Mouse (Mus musculus): ENCODE data around the gene Foxj3. TPM values are rescaled to one million over a fixed set of nuclear protein-coding genes. Genes with fewer than 3 reads are reported as not detected.
A peak's percentile ranks its signal among the peaks of the same experiment; 100 is the strongest.

The Foxj3 gene
- polyA plus RNA-seq, 1 experiment from 2014 or later, result 31.8 TPM

DNA sequence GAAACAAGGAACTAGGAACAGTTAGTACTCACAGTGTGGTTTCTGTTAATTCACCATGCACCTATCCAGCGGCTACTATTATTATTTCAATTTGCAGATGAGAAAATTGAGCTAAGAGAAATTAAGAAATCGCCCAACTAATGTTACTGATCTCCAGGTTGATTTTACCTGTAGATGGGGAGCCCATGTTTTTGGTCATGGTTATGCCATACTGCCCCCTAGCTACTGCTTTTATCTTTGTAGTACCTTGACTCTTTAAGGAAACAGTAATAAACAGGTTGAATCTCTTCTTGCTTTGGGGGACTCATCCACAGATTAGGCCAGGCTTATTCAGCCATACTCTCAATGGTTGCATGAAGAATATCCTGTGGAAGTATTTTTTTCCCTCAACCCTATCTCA lies 5.0 kb upstream of the Foxj3 start:
- Histone ChIP-seq H3K4me2 (no peak overlapping the region), H3K9me3 (no peaks in the 10 kb centered on the region), H3K4me3 (no peak overlapping the region), H3K9ac (no peak overlapping the region), H3K27me3 (no peaks in the 10 kb centered on the region), H3K27ac (replicated peaks) (no peak overlapping the region), H3K4me1 (replicated peaks) (no peaks in the 10 kb centered on the region), H3K36me3 (no peaks in the 10 kb centered on the region)
- WGBS, result 61% methylated on average over 2 of the region's 2 CpGs
- no peak for ATAC-seq (ENCODE audit: low FRiP score, low read depth)

GRCm38 (mm10) chr4:119535103-119535502 lies 1.7 kb upstream of the Foxj3 start:
- peaks cover 12% of the 10 kb centered on the region for H3K4me1 ChIP-seq (replicated peaks)
- no peak for ATAC-seq (ENCODE audit: low FRiP score, low read depth)
- WGBS, result 52% methylated on average over 4 of the region's 4 CpGs
- no peak overlapping the region for H3K27ac ChIP-seq (replicated peaks)
- H3K9ac ChIP-seq, result no peak overlapping the region
- H3K4me2 ChIP-seq, result no peak overlapping the region
- H3K36me3 ChIP-seq, result no peaks in the 10 kb centered on the region
- no peaks in the 10 kb centered on the region for H3K9me3 ChIP-seq
- no peaks in the 10 kb centered on the region for H3K27me3 ChIP-seq
- no peak overlapping the region for H3K4me3 ChIP-seq

GRCm38 (mm10) chr4:119537436-119537835 lies 632 bp downstream of the Foxj3 start:
- 82% methylated on average over 4 of the region's 4 CpGs for WGBS

DNA sequence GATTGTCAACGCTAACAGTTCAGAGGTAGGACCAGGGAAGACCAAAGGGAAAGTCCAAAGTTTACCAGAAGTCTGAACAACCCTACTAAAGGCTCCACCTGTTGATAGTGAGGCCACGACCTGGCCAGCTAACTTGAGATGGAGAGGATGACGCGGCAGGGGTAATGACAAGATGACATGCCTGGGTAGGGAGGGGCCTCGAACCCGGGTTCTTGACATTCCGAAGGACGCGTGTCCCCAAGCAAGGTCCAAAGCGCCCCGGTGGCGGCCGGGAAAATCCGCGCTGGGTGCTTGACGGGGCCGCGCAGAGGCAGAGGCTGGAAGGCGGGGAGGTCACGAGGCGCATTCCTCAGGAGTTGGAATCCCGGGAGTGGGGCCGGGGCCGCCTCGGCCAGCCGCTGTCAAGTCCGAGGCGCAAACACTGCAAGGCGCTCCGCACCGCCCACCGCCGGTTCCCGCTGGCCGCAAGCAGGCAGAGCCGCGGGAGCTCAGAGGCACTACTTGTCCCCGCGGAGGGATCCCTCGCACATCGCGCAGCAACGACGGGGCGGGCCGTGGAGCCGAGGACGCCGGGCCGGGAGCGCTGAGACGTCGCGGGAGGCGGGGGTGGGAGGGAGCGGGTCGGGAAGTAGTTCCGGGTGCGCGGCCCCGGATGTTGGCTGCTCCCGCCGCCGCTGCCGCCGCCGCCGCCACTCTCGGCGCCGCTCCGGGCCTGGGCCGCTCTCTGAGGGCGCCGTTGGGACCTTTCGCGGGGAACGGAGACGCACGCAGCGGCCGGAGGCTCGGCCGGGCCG lies 2.4 kb downstream of the Foxj3 start, which contains the start of gene Frg2f1:
Gene Frg2f1 (minus strand): TSS at position 499 of the 794 bp plus-strand sequence.
- WGBS, result under 1% methylated on average over 62 of the region's 85 CpGs
- H3K27me3 ChIP-seq, result no peaks in the 10 kb centered on the region
- peak within 1 kb of the TSS; percentile 98 for H3K4me3 ChIP-seq
- peak; percentile 94 for ATAC-seq (ENCODE audit: low FRiP score, low read depth)
- H3K9ac ChIP-seq, result peak within 1 kb of the TSS; percentile 93
- H3K4me1 ChIP-seq (replicated peaks), result peaks cover 28% of the 10 kb centered on the region
- no peaks in the 10 kb centered on the region for H3K9me3 ChIP-seq
- peak within 1 kb of the TSS; percentile 98 for H3K27ac ChIP-seq (replicated peaks)
- H3K4me2 ChIP-seq, result peak within 1 kb of the TSS; percentile 83
- H3K36me3 ChIP-seq, result no peaks in the 10 kb centered on the region

More at GRCm38 (mm10) chr4:119537436-119537835, 632 bp downstream of the Foxj3 start:
- Histone ChIP-seq H3K4me2 (no peak overlapping the region), H3K9ac (no peak overlapping the region), H3K9me3 (no peaks in the 10 kb centered on the region), H3K36me3 (no peaks in the 10 kb centered on the region), H3K27me3 (no peaks in the 10 kb centered on the region), H3K4me1 (replicated peaks) (peaks cover 28% of the 10 kb centered on the region), H3K4me3 (no peak overlapping the region), H3K27ac (replicated peaks) (no peak overlapping the region)
- ATAC-seq (ENCODE audit: low FRiP score, low read depth), result no peak

DNA sequence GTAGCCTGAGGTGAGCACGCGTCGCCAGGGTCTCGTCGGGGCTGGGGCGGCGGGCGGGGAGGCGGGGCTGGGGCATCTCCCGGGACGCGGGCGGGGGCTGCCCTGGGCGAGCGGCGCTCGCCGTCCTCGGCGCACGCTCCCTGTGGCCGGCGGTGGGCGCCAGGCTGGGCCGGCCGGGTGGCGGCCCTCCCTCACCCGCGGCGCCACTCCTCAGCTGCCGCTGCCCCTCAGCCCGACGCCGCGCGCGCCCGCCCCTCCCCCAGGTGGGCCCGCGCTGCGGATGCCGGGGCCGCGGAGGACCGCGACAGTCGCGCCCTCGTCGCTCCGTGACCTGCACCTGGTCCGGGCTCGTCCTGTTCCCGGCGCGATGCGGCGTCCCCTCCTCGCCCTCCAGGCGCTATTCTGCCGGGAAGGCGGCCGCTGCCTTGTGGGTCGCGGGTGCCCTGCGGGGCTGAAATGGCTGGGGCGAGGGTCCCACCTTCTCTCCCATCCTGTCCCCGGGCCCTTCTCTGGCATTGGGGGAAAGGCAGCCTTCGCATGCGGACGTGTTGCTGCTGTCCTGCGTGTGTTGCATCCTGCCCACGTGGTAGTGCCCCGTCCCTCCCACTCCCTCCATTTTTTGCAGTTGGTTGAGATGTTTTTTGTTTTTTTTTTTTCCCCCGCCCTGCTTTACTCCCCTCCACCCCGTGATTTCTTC lies 3.2 kb downstream of the Foxj3 start:
- peaks cover 28% of the 10 kb centered on the region for H3K4me1 ChIP-seq (replicated peaks)
- H3K27me3 ChIP-seq, result no peaks in the 10 kb centered on the region
- peak overlapping the region; percentile 83 for H3K4me2 ChIP-seq
- 0% methylated on average over 56 of the region's 76 CpGs for WGBS
- H3K9ac ChIP-seq, result peak overlapping the region; percentile 93
- ATAC-seq (ENCODE audit: low FRiP score, low read depth), result peak; percentile 84
- peak overlapping the region; percentile 98 for H3K4me3 ChIP-seq
- no peaks in the 10 kb centered on the region for H3K36me3 ChIP-seq
- no peaks in the 10 kb centered on the region for H3K9me3 ChIP-seq
- H3K27ac ChIP-seq (replicated peaks), result peak overlapping the region; percentile 98

DNA sequence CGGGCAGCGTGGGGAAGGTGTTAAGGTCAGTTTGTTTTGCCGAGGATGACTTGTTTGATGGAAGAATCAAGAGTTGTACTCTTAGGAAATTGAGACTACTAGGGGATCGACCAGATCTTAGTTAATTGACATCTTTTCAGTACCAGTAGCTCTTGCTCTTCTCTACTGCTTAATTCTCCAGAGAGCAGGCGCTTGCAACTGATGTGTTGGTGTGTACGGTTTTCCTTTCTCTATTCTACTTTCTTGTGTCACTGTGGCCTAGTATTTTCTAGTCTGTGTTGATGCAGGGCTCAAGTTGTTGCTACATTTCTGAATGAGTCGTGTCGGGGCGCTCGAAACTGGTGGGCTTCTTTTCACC lies 3.7 kb downstream of the Foxj3 start:
- Histone ChIP-seq H3K4me2 (peak overlapping the region; percentile 83), H3K36me3 (no peaks in the 10 kb centered on the region), H3K4me3 (peak overlapping the region; percentile 98), H3K27ac (replicated peaks) (peak overlapping the region; percentile 98), H3K9me3 (no peaks in the 10 kb centered on the region), H3K9ac (peak overlapping the region; percentile 93), H3K4me1 (replicated peaks) (peaks cover 28% of the 10 kb centered on the region), H3K27me3 (no peaks in the 10 kb centered on the region)
- WGBS, result 5% methylated on average over 10 of the region's 10 CpGs
- no peak for ATAC-seq (ENCODE audit: low FRiP score, low read depth)

GRCm38 (mm10) chr4:119550864-119551263 lies 14.1 kb downstream of the Foxj3 start:
- Histone ChIP-seq H3K9me3 (no peaks in the 10 kb centered on the region), H3K9ac (no peak overlapping the region), H3K36me3 (no peaks in the 10 kb centered on the region), H3K4me3 (no peak overlapping the region), H3K27me3 (no peaks in the 10 kb centered on the region), H3K27ac (replicated peaks) (no peak overlapping the region), H3K4me2 (no peak overlapping the region), H3K4me1 (replicated peaks) (peaks cover 8% of the 10 kb centered on the region; the same call in 1 of the 2 replicates)
- 90% methylated on average over 1 of the region's 1 CpGs for WGBS
- no peak for ATAC-seq (ENCODE audit: low FRiP score, low read depth)

GRCm38 (mm10) chr4:119555466-119555865 lies 18.7 kb downstream of the Foxj3 start:
- H3K4me3 ChIP-seq, result no peak overlapping the region
- H3K9me3 ChIP-seq, result no peaks in the 10 kb centered on the region
- H3K9ac ChIP-seq, result no peak overlapping the region
- no peaks in the 10 kb centered on the region for H3K36me3 ChIP-seq
- no peaks in the 10 kb centered on the region for H3K27me3 ChIP-seq
- no peak overlapping the region for H3K4me2 ChIP-seq
- no peak overlapping the region for H3K27ac ChIP-seq (replicated peaks)
- 80% methylated on average over 2 of the region's 2 CpGs for WGBS
- no peak for ATAC-seq (ENCODE audit: low FRiP score, low read depth)
- peaks cover 8% of the 10 kb centered on the region; the same call in 1 of the 2 replicates for H3K4me1 ChIP-seq (replicated peaks)

DNA sequence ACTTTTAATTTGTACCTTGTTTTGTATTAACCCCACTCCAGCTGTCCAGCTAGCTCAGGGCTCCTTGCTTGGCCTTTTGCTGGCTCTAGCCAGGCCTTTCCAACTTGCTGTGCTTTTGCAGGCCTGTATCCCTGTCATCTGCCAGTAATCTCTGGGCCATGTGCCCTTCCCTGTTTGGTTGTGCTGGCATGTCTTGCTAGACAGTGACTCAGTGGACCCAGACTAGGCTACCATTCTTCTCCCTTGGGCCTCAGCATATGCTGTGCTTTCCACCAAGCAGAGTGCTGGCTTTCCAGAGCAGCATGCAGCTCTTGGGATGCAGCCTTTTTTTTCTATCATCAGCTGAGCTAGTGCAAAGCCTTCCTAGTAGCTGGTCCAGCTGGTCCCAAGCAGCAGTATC lies 26.3 kb downstream of the Foxj3 start:
- no peak overlapping the region for H3K9ac ChIP-seq
- H3K27ac ChIP-seq (replicated peaks), result no peak overlapping the region
- no peak for ATAC-seq (ENCODE audit: low FRiP score, low read depth)
- H3K4me3 ChIP-seq, result no peak overlapping the region
- H3K4me2 ChIP-seq, result no peak overlapping the region
- no peaks in the 10 kb centered on the region for H3K27me3 ChIP-seq
- no peaks in the 10 kb centered on the region for H3K9me3 ChIP-seq
- H3K36me3 ChIP-seq, result no peaks in the 10 kb centered on the region
- no peaks in the 10 kb centered on the region for H3K4me1 ChIP-seq (replicated peaks)

DNA sequence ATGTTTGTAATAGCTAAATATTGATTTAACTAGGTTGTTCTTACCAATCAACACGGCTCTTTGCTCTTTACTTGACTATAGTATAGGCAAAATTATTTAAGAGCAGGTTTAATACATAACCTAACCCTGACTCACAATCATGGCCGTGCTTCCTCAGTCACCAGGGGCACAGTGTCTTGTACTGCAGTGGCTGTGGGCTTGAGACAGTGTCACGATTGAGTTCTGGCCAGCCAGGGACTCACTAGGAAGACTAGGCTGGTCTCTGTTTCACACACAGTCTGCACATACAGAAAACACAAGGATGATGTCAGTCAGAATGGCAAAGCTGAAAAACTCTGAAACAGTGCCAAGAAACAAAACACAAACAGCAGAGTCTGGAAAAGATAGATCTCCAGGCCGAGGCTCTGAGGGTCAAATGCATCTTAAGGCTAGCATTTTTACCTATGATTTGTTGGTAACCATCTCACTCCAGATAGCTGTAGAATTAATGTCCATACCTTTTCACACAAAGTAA lies 29.6 kb downstream of the Foxj3 start:
- H3K27me3 ChIP-seq, result no peaks in the 10 kb centered on the region
- no peak overlapping the region for H3K4me2 ChIP-seq
- WGBS, result 79% methylated on average over 4 of the region's 4 CpGs
- no peaks in the 10 kb centered on the region for H3K4me1 ChIP-seq (replicated peaks)
- ATAC-seq (ENCODE audit: low FRiP score, low read depth), result no peak; the same call in 1 of the 2 replicates
- H3K36me3 ChIP-seq, result no peaks in the 10 kb centered on the region
- no peak overlapping the region for H3K27ac ChIP-seq (replicated peaks)
- no peak overlapping the region for H3K9ac ChIP-seq
- H3K4me3 ChIP-seq, result no peak overlapping the region
- H3K9me3 ChIP-seq, result no peaks in the 10 kb centered on the region

DNA sequence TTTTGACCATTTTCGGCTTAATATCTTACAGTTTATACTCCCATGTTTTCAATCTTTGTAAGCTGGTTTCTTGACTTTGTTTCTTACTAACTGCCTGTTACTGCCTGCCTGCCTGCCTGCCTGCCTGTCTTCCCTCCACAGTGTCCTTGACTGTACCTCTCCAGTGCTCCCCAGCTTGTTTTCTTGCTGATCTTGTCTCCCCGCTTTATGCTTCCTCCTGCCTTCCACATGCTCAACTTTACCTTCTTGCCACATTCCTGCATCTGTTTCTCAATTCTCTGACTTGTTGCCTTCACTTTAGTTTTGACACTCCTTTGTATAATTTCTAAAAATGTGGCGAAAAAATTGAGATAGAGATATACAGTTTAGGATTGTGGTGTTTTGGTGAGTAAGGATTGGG lies 35.9 kb downstream of the Foxj3 start:
- Histone ChIP-seq H3K9me3 (no peaks in the 10 kb centered on the region), H3K27me3 (no peaks in the 10 kb centered on the region), H3K4me1 (replicated peaks) (no peaks in the 10 kb centered on the region), H3K36me3 (no peaks in the 10 kb centered on the region), H3K4me3 (no peak overlapping the region), H3K27ac (replicated peaks) (no peak overlapping the region), H3K4me2 (no peak overlapping the region), H3K9ac (no peak overlapping the region)
- 92% methylated on average over 3 of the region's 3 CpGs for WGBS
- ATAC-seq (ENCODE audit: low FRiP score, low read depth), result no peak

GRCm38 (mm10) chr4:119574504-119574903 lies 37.7 kb downstream of the Foxj3 start:
- ATAC-seq (ENCODE audit: low FRiP score, low read depth), result no peak
- Histone ChIP-seq H3K4me1 (replicated peaks) (no peaks in the 10 kb centered on the region), H3K9me3 (no peaks in the 10 kb centered on the region), H3K4me2 (no peak overlapping the region), H3K27me3 (no peaks in the 10 kb centered on the region), H3K9ac (no peak overlapping the region), H3K27ac (replicated peaks) (no peak overlapping the region), H3K4me3 (no peak overlapping the region), H3K36me3 (no peaks in the 10 kb centered on the region)
- 76% methylated on average over 2 of the region's 2 CpGs for WGBS
